Mouse (Mus musculus): ENCODE data around the gene Rpl19.

The Rpl19 gene

DNA sequence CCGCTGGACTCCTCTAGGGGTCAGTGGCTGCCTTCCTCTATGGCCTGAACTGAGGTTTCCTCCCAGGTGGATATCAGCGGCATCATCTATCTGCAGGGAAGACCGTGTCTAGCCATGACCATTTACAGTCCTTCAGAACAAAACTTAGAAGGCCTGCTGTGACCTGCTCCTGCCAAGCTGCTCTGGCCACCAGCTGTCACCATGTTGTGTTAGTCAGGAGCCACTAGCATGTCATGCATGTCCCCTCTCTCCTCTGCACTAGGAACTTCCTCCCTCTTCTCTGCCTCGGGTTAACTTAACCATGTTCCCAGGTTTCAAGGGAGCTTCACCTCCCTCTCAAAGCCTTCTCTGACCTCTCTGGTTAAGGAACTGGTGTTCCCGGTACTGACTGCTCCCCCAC lies 26.8 kb upstream of the Rpl19 start:
- DNase-seq: no peak

DNA sequence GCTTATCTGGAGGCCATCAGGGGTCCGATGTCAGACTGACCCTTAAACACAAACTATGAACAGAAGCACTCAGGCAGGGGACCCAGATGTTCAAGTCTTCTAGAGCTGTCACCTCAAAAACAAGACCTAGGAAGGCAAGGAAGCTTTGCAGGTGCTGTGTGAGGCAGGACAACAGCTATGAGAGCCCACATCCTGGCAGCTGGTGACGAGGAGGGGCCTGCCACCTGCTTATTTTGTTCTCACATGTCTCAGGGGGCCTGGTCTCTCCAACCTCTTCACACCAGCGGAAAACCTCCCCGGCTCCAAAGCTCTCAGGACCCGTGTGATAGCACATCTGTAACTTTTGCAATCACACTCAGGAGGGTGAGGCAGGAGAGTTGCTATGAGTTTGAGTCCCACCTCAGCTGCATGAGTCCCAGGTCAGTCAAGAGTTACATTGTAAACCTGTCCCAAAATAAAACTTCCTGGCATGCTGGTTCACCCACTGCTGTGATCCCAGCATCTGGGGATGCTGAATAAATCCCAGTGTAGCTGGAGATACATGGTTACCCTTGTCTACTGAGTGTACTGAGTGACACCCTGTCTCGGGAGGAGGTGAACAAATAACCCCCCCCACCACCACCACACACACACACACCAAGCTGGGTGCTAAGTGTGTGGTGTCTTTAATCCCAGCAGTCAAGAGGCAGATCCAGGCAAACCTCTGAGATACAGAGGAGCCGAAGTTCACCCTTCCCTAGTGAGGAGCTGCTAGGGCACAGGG lies 26.0 kb upstream of the Rpl19 start:
- DNase-seq: no peak

- no peak for DNase-seq
Measured at GRCm38 (mm10) chr11:98001351-98001824, 25.1 kb upstream of the Rpl19 start.

GRCm38 (mm10) chr11:98001986-98002385 lies 24.5 kb upstream of the Rpl19 start:
- no peak for DNase-seq

- peak; percentile 91 for DNase-seq
Measured at GRCm38 (mm10) chr11:98002627-98003026, 23.9 kb upstream of the Rpl19 start.

- no peak for DNase-seq
Measured at GRCm38 (mm10) chr11:98003171-98003671, 23.3 kb upstream of the Rpl19 start.

- no peak for DNase-seq
Measured at GRCm38 (mm10) chr11:98004161-98004560, 22.3 kb upstream of the Rpl19 start.

DNA sequence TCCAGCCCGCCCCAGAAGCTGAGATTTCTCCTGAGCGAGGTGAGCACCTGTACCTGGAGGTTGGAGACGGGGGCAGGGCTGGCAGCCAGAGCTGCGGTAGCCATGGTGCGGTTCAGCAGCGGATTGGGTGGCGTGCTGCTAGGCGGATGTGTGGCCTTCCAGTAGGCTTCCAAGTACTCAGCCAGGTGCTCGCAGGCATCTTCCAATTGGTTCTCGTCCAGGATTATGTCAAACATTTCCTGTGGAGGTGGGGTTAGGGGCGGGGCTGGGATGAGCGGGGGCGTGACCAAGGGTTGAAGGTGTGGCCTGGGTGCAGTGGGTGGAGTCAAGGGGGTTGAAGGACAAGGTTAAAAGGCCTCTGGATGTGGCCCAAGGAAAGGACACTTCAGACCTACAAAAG lies 21.4 kb upstream of the Rpl19 start:
- DNase-seq: no peak

DNA sequence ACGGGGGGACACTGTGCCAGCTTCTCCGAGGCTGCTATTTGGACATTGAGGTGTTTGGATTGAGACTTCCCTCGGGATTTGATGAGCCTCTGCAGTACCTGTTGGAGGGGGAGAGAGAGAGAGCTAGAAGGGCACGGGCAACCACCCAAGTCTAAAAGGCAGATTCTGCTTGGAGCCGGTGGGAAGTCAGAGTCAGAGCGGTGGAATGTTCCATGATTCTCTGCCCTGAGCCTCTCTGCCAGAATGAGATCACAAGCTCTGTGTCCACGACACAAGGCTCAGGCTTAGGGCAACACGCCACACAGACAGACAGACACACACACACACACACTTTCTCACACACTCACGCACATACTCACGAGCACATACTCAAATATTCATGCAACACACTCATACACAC lies 20.8 kb upstream of the Rpl19 start:
- no peak for DNase-seq

GRCm38 (mm10) chr11:98008087-98008486 lies 18.4 kb upstream of the Rpl19 start:
- DNase-seq: no peak

- no peak for DNase-seq
Measured at GRCm38 (mm10) chr11:98011716-98012115, 14.8 kb upstream of the Rpl19 start.

- no peak for DNase-seq
Measured at GRCm38 (mm10) chr11:98012831-98013230, 13.7 kb upstream of the Rpl19 start.

GRCm38 (mm10) chr11:98016177-98016576 lies 10.3 kb upstream of the Rpl19 start:
- no peak for DNase-seq

DNA sequence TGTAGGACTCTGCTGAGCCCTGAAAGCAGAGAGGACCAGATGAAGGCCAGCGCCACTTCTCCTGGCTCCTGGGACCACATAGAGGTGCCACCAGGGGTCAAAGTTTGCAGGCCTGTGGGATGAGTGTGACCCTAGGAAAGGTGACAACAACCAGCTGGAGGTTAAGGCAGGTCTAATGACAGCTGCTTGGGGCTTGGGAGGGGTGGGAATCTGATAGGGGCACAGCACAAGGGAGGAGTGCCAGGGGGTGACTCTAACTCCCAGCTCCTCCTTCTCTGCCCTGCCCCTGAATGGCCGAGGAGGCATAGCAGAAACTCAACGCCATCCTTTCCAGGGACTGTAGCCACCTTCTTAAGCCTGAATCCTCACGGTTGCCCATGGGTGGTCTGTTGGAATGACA lies 9.7 kb upstream of the Rpl19 start:
- no peak for DNase-seq

DNA sequence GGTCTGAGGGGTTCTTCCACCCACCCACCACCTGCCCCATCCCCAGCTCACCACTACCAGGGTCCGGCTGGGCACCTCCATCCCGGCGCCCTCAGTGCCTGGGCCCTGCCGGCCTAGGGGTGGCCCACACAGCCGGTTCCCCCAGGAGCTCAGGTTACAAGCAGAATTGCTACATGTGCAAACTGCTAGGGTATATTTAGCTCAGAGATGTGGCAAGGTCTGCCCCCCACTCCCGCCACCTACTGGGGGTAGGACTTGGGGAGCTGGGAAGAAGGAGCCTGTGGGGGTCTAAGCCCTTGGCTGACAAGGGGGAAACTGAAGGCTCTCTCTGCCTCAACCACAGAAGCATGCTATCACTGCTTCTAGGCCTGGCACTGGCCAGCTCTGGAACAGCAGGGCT lies 8.3 kb upstream of the Rpl19 start:
- no peak for DNase-seq

DNA sequence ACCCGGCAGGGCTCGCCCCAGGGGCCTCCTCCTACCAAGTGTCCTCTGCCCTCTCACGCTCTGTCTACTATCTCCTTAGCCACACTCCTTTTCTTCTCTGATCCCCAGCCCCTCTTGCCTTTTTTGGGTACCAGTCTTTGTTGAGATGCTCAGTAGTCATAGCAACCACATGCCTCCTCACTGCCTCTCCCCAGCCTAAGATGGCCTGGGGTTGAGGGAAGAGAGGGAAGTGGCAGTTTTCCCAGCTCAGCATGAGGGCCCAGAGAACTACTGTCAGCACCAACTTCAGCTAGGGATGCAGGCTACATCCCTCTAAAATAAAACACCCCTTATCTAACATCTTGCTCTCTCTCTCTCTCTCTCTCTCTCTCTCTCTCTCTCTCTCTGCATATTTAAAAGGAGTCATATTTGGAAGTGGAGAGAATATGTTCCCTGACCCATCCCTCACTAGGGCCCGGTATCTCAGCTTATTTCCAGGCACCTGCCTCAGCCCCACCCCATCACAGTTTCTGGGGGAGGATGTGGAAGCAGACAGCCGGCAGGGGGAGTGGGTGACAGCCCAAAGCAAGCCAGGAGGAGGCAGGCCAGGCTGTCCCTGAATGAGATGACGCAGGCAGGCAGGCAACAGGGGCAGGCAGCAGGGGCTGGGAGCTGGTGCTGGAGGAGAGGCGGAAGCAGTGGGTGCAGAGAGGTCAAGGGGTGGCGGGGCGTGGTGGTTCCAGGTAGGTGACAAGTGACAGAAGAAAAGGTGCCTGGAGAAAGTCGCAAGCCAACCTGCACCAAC lies 7.5 kb upstream of the Rpl19 start:
- peak; percentile 63 for DNase-seq

DNA sequence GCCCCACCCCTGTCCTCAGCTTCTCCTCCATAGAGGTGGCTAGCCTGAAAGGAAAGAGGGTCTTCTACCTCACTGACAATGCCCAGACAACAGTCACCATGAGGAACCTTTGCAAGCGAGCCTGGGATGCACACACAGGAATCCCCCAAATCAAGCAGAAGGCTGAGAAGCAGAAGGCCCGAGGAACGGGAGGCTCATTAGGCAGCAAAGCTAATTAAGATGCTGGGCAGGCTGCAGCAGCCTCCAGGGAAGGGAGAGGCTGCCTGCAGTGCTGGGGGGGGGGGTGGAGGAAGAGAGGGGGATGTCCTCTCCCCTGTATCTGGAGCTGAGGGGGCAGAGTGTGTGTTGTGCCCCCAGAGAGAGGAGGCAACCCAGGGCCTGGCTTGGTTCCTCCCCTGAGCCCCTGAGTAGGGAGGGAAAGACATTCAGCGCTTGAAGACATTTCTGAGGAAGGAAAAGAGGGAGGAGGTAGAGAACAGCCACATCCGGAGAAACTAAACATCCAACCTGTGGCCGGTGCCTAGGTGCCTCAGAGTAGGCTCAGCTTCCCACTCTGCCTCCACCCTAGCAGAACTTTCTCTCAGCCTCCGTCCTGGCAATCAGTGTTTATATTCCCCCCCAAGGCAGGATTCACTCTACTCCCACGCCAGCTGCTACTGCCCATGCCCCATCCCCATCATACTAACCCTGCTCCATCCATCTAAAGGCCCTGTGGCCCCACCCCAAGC lies 6.5 kb upstream of the Rpl19 start:
- DNase-seq: no peak

- DNase-seq: no peak
Measured at GRCm38 (mm10) chr11:98020710-98021109, 5.8 kb upstream of the Rpl19 start.

- DNase-seq: no peak
Measured at GRCm38 (mm10) chr11:98021118-98021517, 5.4 kb upstream of the Rpl19 start.

DNA sequence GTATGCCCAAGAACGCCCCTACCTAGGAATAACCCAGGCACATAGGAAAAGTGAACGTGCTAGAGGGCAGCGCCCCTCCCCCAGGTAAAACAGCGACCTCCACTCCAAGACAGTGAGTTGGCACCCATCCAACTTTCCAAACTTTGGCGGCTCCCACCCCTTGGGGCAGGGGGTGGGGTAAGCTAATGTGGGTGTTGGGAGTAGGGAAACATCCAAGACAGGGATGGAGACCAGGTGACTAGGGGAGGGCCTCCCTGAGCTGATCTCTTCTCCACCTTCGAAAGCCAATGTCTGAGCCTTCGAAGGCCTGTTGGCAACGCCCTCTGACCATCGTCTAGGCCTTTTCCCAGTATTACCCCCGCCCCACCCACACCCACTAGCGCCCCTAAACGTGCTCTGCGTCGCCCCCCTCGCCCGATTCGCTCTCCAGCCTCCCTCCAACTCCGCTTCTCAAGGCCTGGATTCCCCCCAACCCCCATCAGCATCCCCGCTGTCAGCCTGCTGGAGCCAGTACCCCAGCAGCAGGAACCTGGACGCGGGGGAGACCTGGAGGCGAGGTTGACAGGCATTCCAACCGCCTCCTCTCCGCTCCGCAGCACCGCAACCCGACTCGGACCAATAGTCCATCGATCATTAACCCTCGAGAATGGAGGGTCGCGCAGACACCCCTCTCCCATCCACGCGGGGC lies 4.8 kb upstream of the Rpl19 start:
- peak; percentile 69 for DNase-seq

- DNase-seq: no peak
Measured at GRCm38 (mm10) chr11:98022253-98022554, 4.3 kb upstream of the Rpl19 start.

GRCm38 (mm10) chr11:98022555-98023371 lies 3.7 kb upstream of the Rpl19 start, which contains the start of gene Cacnb1:
Gene Cacnb1, minus strand, starts transcription at chr11:98023034.
- DNase-seq: peak; percentile 79
